Mouse (Mus musculus): ENCODE results near the gene Nkx2-5. TPM values are rescaled to one million over a fixed set of nuclear protein-coding genes. Genes with fewer than 3 reads are reported as not detected.

Gene Nkx2-5
- polyA plus RNA-seq, 1 experiment from 2014 or later = 0.09 TPM

DNA sequence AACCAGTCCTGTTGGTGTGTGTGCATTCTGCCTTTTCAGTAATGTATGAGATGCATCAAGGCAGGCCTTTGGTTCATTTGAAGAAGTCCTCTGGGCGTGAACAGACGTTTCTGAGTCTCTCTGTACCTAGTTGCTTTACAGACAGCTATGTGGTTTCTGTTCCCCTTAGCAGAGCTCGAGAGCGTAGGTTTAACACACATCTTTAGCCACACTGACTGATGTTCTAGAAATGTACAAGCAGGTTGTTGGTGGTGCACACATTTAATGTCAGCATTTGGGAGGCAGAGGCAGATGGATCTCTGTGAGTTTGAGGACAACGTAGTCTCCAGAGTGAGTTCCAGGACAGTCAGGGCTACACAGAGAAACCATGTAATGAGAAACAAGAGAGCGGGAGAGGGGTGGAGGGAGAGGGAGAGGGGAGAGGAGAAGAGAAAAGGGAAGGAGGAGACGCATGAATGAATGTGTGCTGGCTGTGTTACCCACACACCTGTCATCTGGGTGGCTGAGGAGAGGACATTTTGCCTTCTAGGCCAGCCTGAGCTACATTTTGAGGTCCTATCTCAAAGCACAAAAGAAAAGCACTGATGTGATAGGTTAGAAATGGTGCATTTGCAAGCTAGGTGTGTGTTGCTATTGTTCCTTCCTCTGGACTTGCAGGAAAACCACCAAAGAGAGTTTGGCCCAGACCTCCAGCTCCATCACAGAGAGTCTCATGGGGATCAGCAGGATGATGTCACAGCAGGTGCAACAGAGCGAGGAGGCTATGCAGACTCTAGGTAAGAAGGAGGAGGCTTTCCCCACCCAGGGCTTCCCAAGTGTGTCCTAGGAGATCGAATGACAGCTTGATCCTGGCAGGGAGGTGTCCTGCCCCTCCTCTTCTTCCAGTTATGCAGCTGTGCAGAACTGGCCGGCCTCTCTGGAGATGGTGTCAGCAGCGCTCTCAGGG, 54.3 kb downstream of the Nkx2-5 start:
- Histone ChIP-seq H3K9me3 (no peaks in the 10 kb centered on the region), H3K4me1 (replicated peaks) (no peaks in the 10 kb centered on the region), H3K4me2 (no peak overlapping the region), H3K4me3 (no peak overlapping the region), H3K9ac (no peak overlapping the region), H3K36me3 (peaks cover 62% of the 10 kb centered on the region), H3K27ac (replicated peaks) (no peak overlapping the region), H3K27me3 (no peaks in the 10 kb centered on the region)
- WGBS = 91% methylated on average over 11 of the region's 11 CpGs
- ATAC-seq (ENCODE audit: low FRiP score, low read depth) = no peak

DNA sequence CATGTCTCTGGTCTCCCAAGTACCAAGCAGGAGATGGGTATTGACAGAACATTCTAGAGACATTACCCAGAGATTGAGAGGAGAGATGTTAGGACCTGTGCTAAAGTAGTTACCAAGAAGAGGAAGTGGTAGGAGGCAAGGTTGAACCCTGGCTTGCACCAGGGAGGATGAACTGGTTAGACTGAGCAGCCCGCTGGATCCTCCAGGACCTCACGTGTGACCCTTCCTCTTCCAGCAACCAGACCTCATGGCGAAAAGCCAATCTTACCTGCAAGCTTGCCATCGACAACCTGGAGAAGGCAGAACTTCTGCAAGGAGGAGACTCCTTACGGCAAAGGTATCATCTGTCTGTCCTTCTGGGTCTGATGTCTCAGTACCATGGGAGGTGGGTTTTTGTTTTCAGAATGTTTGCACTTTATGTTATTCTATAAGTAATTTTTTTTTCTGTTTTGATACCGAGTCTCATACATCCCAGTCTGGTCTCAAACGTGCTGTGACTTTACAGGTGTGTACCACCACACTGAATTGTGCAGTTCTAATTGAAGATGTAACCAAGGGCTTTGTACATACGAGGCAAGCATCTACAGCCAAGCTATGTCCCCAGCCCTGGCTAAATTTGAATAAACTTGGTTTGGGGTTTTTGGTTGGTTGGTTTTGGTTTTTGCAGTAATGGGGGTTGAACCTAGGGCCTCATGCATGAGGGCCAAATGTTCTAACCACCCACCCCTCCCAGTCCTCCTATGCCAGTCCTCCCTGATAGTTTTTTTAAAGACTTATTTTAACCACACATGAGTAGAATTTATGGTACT, 55.1 kb downstream of the Nkx2-5 start:
- ATAC-seq (ENCODE audit: low FRiP score, low read depth) = no peak
- Histone ChIP-seq H3K9me3 (no peaks in the 10 kb centered on the region), H3K4me1 (replicated peaks) (no peaks in the 10 kb centered on the region), H3K27ac (replicated peaks) (no peak overlapping the region), H3K27me3 (no peaks in the 10 kb centered on the region), H3K4me2 (no peak overlapping the region), H3K4me3 (no peak overlapping the region), H3K36me3 (peaks cover 68% of the 10 kb centered on the region), H3K9ac (no peak overlapping the region)
- WGBS = 92% methylated on average over 8 of the region's 8 CpGs

GRCm38 (mm10) chr17:26788986-26789385, 55.8 kb downstream of the Nkx2-5 start:
- H3K27ac ChIP-seq (replicated peaks) = no peak overlapping the region

More at GRCm38 (mm10) chr17:26788986-26789385, 55.8 kb downstream of the Nkx2-5 start:
- no peak for ATAC-seq (ENCODE audit: low FRiP score, low read depth)
- H3K27me3 ChIP-seq = no peaks in the 10 kb centered on the region
- no peak overlapping the region for H3K9ac ChIP-seq
- WGBS = 97% methylated on average over 8 of the region's 8 CpGs
- peaks cover 74% of the 10 kb centered on the region for H3K36me3 ChIP-seq
- H3K4me3 ChIP-seq = no peak overlapping the region
- H3K4me1 ChIP-seq (replicated peaks) = no peaks in the 10 kb centered on the region
- H3K9me3 ChIP-seq = no peaks in the 10 kb centered on the region
- no peak overlapping the region for H3K4me2 ChIP-seq

Other genes starting within 250 kb of the Nkx2-5 start
- gene Atp6v0e, start 181.8 kb downstream of the Nkx2-5 start, polyA plus RNA-seq (2015; fragmentation: Nextera tagmentation; extraction: Ambion mirVana) = 95.2 and 104 TPM in 2 replicates
- gene Crebrf, start 129.4 kb downstream of the Nkx2-5 start, polyA plus RNA-seq (2015; fragmentation: Nextera tagmentation; extraction: Ambion mirVana) = 11.5 and 12.4 TPM in 2 replicates
- 54.8 and 58.6 TPM in 2 replicates for gene Bnip1, start 63.9 kb downstream of the Nkx2-5 start, polyA plus RNA-seq (2015; fragmentation: Nextera tagmentation; extraction: Ambion mirVana)
- gene Kifc5b, start 72.1 kb upstream of the Nkx2-5 start, polyA plus RNA-seq (2015; fragmentation: Nextera tagmentation; extraction: Ambion mirVana) = 3.4 and 3.7 TPM in 2 replicates
- gene Phf1, start 88.0 kb upstream of the Nkx2-5 start, polyA plus RNA-seq (2015; fragmentation: Nextera tagmentation; extraction: Ambion mirVana) = 32.3 and 34.7 TPM in 2 replicates
- gene Cuta, start 94.6 kb upstream of the Nkx2-5 start, polyA plus RNA-seq (2015; fragmentation: Nextera tagmentation; extraction: Ambion mirVana) = 134 and 138 TPM in 2 replicates
- gene Syngap1, start 96.2 kb upstream of the Nkx2-5 start, polyA plus RNA-seq (2015; fragmentation: Nextera tagmentation; extraction: Ambion mirVana) = 4.7 and 5.1 TPM in 2 replicates
- gene Zbtb9, start 128.2 kb upstream of the Nkx2-5 start, polyA plus RNA-seq (2015; fragmentation: Nextera tagmentation; extraction: Ambion mirVana) = 14.6 and 14.7 TPM in 2 replicates
- 4.1 and 4.5 TPM in 2 replicates for gene Bak1, start 184.0 kb upstream of the Nkx2-5 start, polyA plus RNA-seq (2015; fragmentation: Nextera tagmentation; extraction: Ambion mirVana)
- 0.79 and 1.2 TPM in 2 replicates for gene Itpr3, start 212.3 kb upstream of the Nkx2-5 start, polyA plus RNA-seq (2015; fragmentation: Nextera tagmentation; extraction: Ambion mirVana)